Mouse (Mus musculus) thymus, adult 2 months (tissue): ENCODE results near the gene Exoc4. TPM values are rescaled to one million over a fixed set of nuclear protein-coding genes. Genes with fewer than 3 reads are reported as not detected.

Source experiments
- DNase-seq: peaks from one replicate; pipeline ENCODE4 v3.0.0; 2021
- H3K27ac ChIP-seq: fragments of 200-500 bp; 2 replicates; pipeline ENCODE4 v1.5.1; 2012; ENCODE audit warnings: low read length, control low read depth; ENCODE audit not compliant: control insufficient read depth, insufficient read depth
- H3K27me3 ChIP-seq: fragments of 200-500 bp; 2 replicates; pipeline ENCODE4 v1.6.1; 2012; ENCODE audit warnings: mild to moderate bottlenecking, low read length, moderate library complexity, mixed read lengths; ENCODE audit not compliant: control insufficient read depth, insufficient read depth
- H3K36me3 ChIP-seq: fragments of 200-500 bp; 2 replicates; pipeline ENCODE4 v1.6.1; 2012; ENCODE audit warnings: mild to moderate bottlenecking, low read length, moderate library complexity; ENCODE audit not compliant: control insufficient read depth, insufficient read depth
- H3K4me1 ChIP-seq: fragments of 200-500 bp; replicated peaks from 2 replicates; pipeline ENCODE4 v1.6.1; 2012; ENCODE audit warnings: low read length; ENCODE audit not compliant: control insufficient read depth, insufficient read depth
- H3K4me3 ChIP-seq: fragments of 200-500 bp; 2 replicates; pipeline ENCODE4 v1.5.1; 2012; ENCODE audit warnings: mild to moderate bottlenecking, low read length, control low read depth, moderate library complexity; ENCODE audit not compliant: control insufficient read depth, insufficient read depth
- CTCF ChIP-seq: fragments of 200-500 bp; IDR thresholded peaks from 2 replicates; pipeline ENCODE4 v1.5.1; 2012; ENCODE audit warnings: mild to moderate bottlenecking, control low read depth, low read length, moderate library complexity, borderline replicate concordance; ENCODE audit not compliant: control insufficient read depth, poor library complexity, insufficient read depth; ENCODE audit errors: extremely low read depth
- POLR2A ChIP-seq: fragments of 200-500 bp; IDR thresholded peaks from 2 replicates; pipeline ENCODE4 v1.6.1; 2012; ENCODE audit warnings: mild to moderate bottlenecking, low read length, control low read depth, moderate library complexity; ENCODE audit not compliant: control insufficient read depth, poor library complexity, insufficient read depth; ENCODE audit errors: extremely low read depth
- WGBS: fragments of 180-500 bp; shearing (Covaris S2); methylation state at CpG from one replicate; pipeline ENCODE4 v1.1.7; 2018; 5-methylcytosine and 5-hydroxymethylcytosine counted together
- polyA plus RNA-seq: library from polyadenylated mRNA; depleted of rRNA; stranded (reverse); fragments of >200 nt; gene quantifications from 2 replicates; pipeline ENCODE4 v1.2.3, GENCODE M21; 2012

The Exoc4 gene
- polyA plus RNA-seq, 1 experiment, result 12.7 TPM

GRCm38 (mm10) chr6:33361613-33362012 is 112.7 kb downstream of the Exoc4 start:
- no peak for TF ChIP-seq POLR2A
- no peak for TF ChIP-seq CTCF
- H3K36me3 ChIP-seq, result no peaks in the 10 kb centered on the region
- no peak overlapping the region for H3K27ac ChIP-seq
- DNase-seq, result no peak
- no peaks in the 10 kb centered on the region for H3K4me1 ChIP-seq
- no peaks in the 10 kb centered on the region for H3K27me3 ChIP-seq
- 95% methylated on average over 6 of the region's 6 CpGs for WGBS
- no peak overlapping the region for H3K4me3 ChIP-seq

DNA sequence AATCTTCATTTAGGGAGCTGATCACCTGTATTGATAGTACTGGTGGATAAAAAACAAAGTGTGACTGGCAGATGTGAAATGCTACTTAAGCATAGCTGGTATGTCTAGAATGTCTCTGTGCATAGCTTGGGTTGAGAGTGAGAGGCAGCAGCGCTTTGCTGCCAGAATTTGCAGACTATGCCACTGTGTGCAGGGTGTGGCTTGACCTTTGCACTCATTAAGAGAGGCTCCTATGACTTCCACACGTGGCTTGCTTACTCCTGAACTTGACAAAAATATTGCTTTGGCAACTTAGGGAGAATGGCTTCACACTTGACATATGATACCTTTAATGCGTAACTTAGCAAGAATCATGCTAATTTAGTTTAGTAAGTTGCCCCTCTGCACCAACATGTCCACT is 131.6 kb downstream of the Exoc4 start:
- H3K36me3 ChIP-seq, result no peaks in the 10 kb centered on the region
- TF ChIP-seq POLR2A (no peak), CTCF (no peak)
- H3K27ac ChIP-seq, result no peak overlapping the region
- no peaks in the 10 kb centered on the region for H3K4me1 ChIP-seq
- no peaks in the 10 kb centered on the region for H3K27me3 ChIP-seq
- WGBS, result 90% methylated on average over 3 of the region's 3 CpGs
- no peak for DNase-seq
- H3K4me3 ChIP-seq, result no peak overlapping the region

DNA sequence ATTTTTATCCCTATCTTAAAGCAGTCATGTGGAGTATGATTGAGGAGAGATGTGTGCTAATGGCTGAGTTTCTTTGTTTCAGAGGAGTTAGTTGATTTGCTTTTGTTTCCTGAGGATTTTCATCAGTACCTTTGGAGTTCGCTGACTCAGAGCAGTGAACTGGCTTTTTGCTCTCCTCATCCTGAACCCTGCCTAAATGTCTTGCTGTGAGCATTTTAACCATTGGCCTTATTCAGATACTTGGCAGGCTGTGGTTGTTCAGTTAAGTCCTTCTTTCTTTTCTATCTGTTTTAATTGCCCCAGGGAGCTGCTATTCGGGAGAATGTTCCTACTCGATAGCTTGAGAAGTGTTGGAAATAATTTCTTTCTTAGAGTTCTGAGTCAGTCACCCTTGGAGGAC is 133.3 kb downstream of the Exoc4 start:
- Histone ChIP-seq H3K4me1 (no peaks in the 10 kb centered on the region), H3K4me3 (no peak overlapping the region), H3K27me3 (no peaks in the 10 kb centered on the region), H3K36me3 (no peaks in the 10 kb centered on the region), H3K27ac (no peak overlapping the region)
- WGBS, result 96% methylated on average over 3 of the region's 3 CpGs
- DNase-seq, result no peak
- TF ChIP-seq CTCF, result no peak
- TF ChIP-seq POLR2A, result no peak

DNA sequence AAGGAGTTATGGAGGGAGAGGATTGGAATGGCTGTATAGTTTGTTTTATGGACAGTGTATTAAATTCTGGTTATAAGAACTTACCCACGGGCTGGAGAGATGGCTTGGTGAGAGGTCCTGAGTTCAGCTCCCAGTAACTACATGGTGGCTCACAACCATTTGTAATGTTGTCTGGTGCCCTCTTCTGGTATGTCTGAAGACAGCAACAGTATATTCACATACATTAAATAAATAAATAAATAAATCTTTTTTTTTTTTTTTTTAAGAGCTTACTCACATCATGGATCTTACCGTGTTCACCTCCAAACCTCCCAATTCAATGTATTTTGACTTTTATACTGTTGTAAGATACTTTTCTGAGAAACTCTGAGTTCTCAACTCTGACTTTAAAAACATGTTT is 143.1 kb downstream of the Exoc4 start:
- 81% methylated on average over 2 of the region's 2 CpGs for WGBS
- Histone ChIP-seq H3K27me3 (no peaks in the 10 kb centered on the region), H3K4me3 (no peak overlapping the region), H3K4me1 (0 out of 2 replicates have a peak, but pooled peaks cover 2% of the 10 kb centered on the region), H3K27ac (no peak overlapping the region), H3K36me3 (no peaks in the 10 kb centered on the region)
- no peak for TF ChIP-seq CTCF
- no peak for TF ChIP-seq POLR2A
- no peak for DNase-seq

DNA sequence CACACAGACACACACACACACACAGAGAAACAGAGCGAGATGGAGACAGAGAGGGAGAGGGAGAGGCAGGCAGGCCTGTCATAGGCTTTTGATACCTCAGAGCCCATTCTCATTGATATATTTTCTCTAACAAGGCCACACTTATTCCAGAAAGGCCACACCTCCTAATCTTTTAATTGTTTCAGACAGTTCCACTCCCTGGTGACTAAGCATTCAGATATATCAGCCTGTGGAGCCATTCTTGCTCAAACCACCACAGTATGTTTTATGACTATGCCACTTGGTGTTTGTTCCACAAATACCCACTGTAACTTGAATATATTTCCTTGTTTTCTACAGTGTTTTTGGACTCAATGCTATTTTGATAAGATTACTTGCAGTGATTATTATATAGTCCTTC is 150.6 kb downstream of the Exoc4 start:
- Histone ChIP-seq H3K4me3 (no peak overlapping the region), H3K36me3 (no peaks in the 10 kb centered on the region), H3K27me3 (no peaks in the 10 kb centered on the region), H3K4me1 (no peaks in the 10 kb centered on the region), H3K27ac (no peak overlapping the region)
- 50% methylated on average over 1 of the region's 1 CpGs for WGBS
- TF ChIP-seq CTCF (no peak), POLR2A (no peak)
- no peak for DNase-seq

DNA sequence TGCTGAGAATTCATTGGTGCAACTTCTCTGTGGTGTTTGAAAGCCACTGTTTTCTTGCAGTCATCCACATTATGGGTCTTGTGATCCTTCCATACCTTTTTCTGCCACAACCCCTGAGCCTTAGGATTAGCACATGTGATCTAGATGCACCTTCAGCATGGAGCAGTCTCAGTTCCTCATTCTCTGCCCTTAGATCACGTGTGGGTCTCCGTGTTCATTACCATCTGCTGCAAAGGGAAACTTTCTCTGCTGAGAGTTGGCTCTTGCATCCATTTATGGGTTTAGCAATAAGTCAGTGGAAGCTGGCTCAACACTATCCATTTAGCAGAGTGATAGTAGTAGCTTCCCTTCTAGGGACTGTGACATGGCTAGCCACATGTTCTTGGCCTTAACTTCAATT is 152.3 kb downstream of the Exoc4 start:
- WGBS, result 59% methylated on average over 2 of the region's 2 CpGs
- H3K36me3 ChIP-seq, result no peaks in the 10 kb centered on the region
- H3K4me1 ChIP-seq, result no peaks in the 10 kb centered on the region
- DNase-seq, result no peak
- H3K27me3 ChIP-seq, result no peaks in the 10 kb centered on the region
- no peak overlapping the region for H3K27ac ChIP-seq
- TF ChIP-seq POLR2A, result no peak
- no peak for TF ChIP-seq CTCF
- no peak overlapping the region for H3K4me3 ChIP-seq
